Mouse (Mus musculus): ENCODE data around the gene Creld2. TPM values are rescaled to one million over a fixed set of nuclear protein-coding genes. Genes with fewer than 3 reads are reported as not detected.
A peak's percentile ranks its signal among the peaks of the same experiment; 100 is the strongest.

Creld2 gene
- total and polyA plus RNA-seq, 2 experiments from 2014 or later = 25.4 to 38.2 TPM

- TF ChIP-seq CTCF (IDR thresholded peaks at IDR 0.05) = no peak
- Histone ChIP-seq H3K9ac (replicated peaks; ENCODE audit: low read length, poor library complexity, severe bottlenecking) (no peak overlapping the region), H3K4me1 (ENCODE audit: insufficient read depth, low read length) (no peaks in the 10 kb centered on the region), H3K9me3 (ENCODE audit: low read length) (no peaks in the 10 kb centered on the region), H3K27ac (ENCODE audit: low read depth, low read length) (no peak overlapping the region), H3K4me3 (ENCODE audit: low read depth, low read length) (no peak overlapping the region), H3K4me2 (ENCODE audit: low read depth, low read length, poor library complexity, severe bottlenecking) (no peak overlapping the region), H3K27me3 (ENCODE audit: insufficient read depth, low read length) (no peaks in the 10 kb centered on the region), H3K36me3 (ENCODE audit: insufficient read depth, low read length) (no peaks in the 10 kb centered on the region)
- DNase-seq (ENCODE audit: low spot score) (peak; percentile 41), ATAC-seq (ENCODE audit: low FRiP score) (no peak)
- 82% methylated on average over 3 of the region's 3 CpGs for WGBS
Measured at GRCm38 (mm10) chr15:88858141-88858541, 38.7 kb downstream of the Creld2 start.

GRCm38 (mm10) chr15:88858707-88859106 is 39.3 kb downstream of the Creld2 start:
- Histone ChIP-seq H3K4me1 (ENCODE audit: insufficient read depth, low read length) (no peaks in the 10 kb centered on the region), H3K9ac (replicated peaks; ENCODE audit: low read length, poor library complexity, severe bottlenecking) (no peak overlapping the region), H3K4me3 (ENCODE audit: low read depth, low read length) (no peak overlapping the region), H3K27ac (ENCODE audit: low read depth, low read length) (no peak overlapping the region), H3K9me3 (ENCODE audit: low read length) (no peaks in the 10 kb centered on the region), H3K4me2 (ENCODE audit: low read depth, low read length, poor library complexity, severe bottlenecking) (no peak overlapping the region), H3K36me3 (ENCODE audit: insufficient read depth, low read length) (no peaks in the 10 kb centered on the region), H3K27me3 (ENCODE audit: insufficient read depth, low read length) (no peaks in the 10 kb centered on the region)
- no peak for DNase-seq (ENCODE audit: low spot score)
- TF ChIP-seq CTCF (IDR thresholded peaks at IDR 0.05) = no peak
- WGBS = 78% methylated on average over 2 of the region's 2 CpGs
- ATAC-seq (ENCODE audit: low FRiP score) = no peak

- DNase-seq (ENCODE audit: low spot score) = no peak
- H3K4me3 ChIP-seq (ENCODE audit: low read depth, low read length) = no peak overlapping the region
- no peak for ATAC-seq (ENCODE audit: low FRiP score)
- peaks cover 1% of the 10 kb centered on the region for H3K36me3 ChIP-seq (ENCODE audit: insufficient read depth, low read length)
- peaks cover 3% of the 10 kb centered on the region; the same call in 1 of the 2 replicates for H3K4me1 ChIP-seq (ENCODE audit: insufficient read depth, low read length)
- TF ChIP-seq CTCF (IDR thresholded peaks at IDR 0.05) = no peak
- no peak overlapping the region for H3K27ac ChIP-seq (ENCODE audit: low read depth, low read length)
- no peaks in the 10 kb centered on the region for H3K9me3 ChIP-seq (ENCODE audit: low read length)
- no peak overlapping the region for H3K4me2 ChIP-seq (ENCODE audit: low read depth, low read length, poor library complexity, severe bottlenecking)
- H3K9ac ChIP-seq (replicated peaks; ENCODE audit: low read length, poor library complexity, severe bottlenecking) = no peak overlapping the region
- no peaks in the 10 kb centered on the region for H3K27me3 ChIP-seq (ENCODE audit: insufficient read depth, low read length)
- 71% methylated on average over 8 of the region's 8 CpGs for WGBS
Measured at GRCm38 (mm10) chr15:88859206-88859970, 39.9 kb downstream of the Creld2 start.

GRCm38 (mm10) chr15:88860781-88861180 is 41.3 kb downstream of the Creld2 start:
- no peak overlapping the region for H3K4me2 ChIP-seq (ENCODE audit: low read depth, low read length, poor library complexity, severe bottlenecking)
- WGBS = 90% methylated on average over 3 of the region's 3 CpGs
- H3K4me1 ChIP-seq (ENCODE audit: insufficient read depth, low read length) = peaks cover 6% of the 10 kb centered on the region; the same call in 1 of the 2 replicates
- no peak for TF ChIP-seq CTCF (IDR thresholded peaks at IDR 0.05)
- H3K27me3 ChIP-seq (ENCODE audit: insufficient read depth, low read length) = no peaks in the 10 kb centered on the region
- peaks cover 12% of the 10 kb centered on the region for H3K36me3 ChIP-seq (ENCODE audit: insufficient read depth, low read length)
- H3K4me3 ChIP-seq (ENCODE audit: low read depth, low read length) = no peak overlapping the region
- no peak overlapping the region for H3K27ac ChIP-seq (ENCODE audit: low read depth, low read length)
- H3K9me3 ChIP-seq (ENCODE audit: low read length) = no peaks in the 10 kb centered on the region
- no peak overlapping the region for H3K9ac ChIP-seq (replicated peaks; ENCODE audit: low read length, poor library complexity, severe bottlenecking)
- no peak for DNase-seq (ENCODE audit: low spot score)
- ATAC-seq (ENCODE audit: low FRiP score) = no peak

GRCm38 (mm10) chr15:88861772-88862622 is 42.6 kb downstream of the Creld2 start, which contains the start of gene Pim3:
Pim3 (plus strand) TSS chr15:88862186.
- Histone ChIP-seq H3K36me3 (ENCODE audit: insufficient read depth, low read length) (peaks cover 22% of the 10 kb centered on the region), H3K27me3 (ENCODE audit: insufficient read depth, low read length) (no peaks in the 10 kb centered on the region), H3K4me2 (ENCODE audit: low read depth, low read length, poor library complexity, severe bottlenecking) (peak within 1 kb of the TSS; percentile 79), H3K4me3 (ENCODE audit: low read depth, low read length) (peak within 1 kb of the TSS; percentile 61), H3K9me3 (ENCODE audit: low read length) (no peaks in the 10 kb centered on the region), H3K9ac (replicated peaks; ENCODE audit: low read length, poor library complexity, severe bottlenecking) (peak within 1 kb of the TSS; percentile 71), H3K27ac (ENCODE audit: low read depth, low read length) (peak within 1 kb of the TSS; percentile 85), H3K4me1 (ENCODE audit: insufficient read depth, low read length) (peaks cover 6% of the 10 kb centered on the region; the same call in 1 of the 2 replicates)
- peak; percentile 11 for TF ChIP-seq CTCF (IDR thresholded peaks at IDR 0.05)
- under 1% methylated on average over 95 of the region's 107 CpGs for WGBS
- DNase-seq (ENCODE audit: low spot score) (peak; percentile 99), ATAC-seq (ENCODE audit: low FRiP score) (peak; percentile 86)

Measured in midbrain, postnatal 0 days (tissue).